Mouse (Mus musculus) left cerebral cortex, adult 2 months (tissue): ENCODE results near the gene Mab21l3. TPM values are rescaled to one million over a fixed set of nuclear protein-coding genes. Genes with fewer than 3 reads are reported as not detected.

ENCODE experiments used
- DNase-seq, 2 experiments: peaks; one replicate each; pipeline ENCODE4 v3.0.0; 2021 to 2022; ENCODE audit warnings: low spot score in 2 of 2, mixed read lengths in 1 of 2; ENCODE audit errors: extremely low spot score in 1 of 2
- H3K27ac ChIP-seq: fragments of 200-600 bp; 2 replicates; pipeline ENCODE4 v1.8.1; 2022
- H3K4me3 ChIP-seq: fragments of 200-600 bp; 2 replicates; pipeline ENCODE4 v1.8.1; 2022
- CTCF ChIP-seq: fragments of 200-600 bp; IDR thresholded peaks from 2 replicates; pipeline ENCODE4 v1.8.1; 2022; ENCODE audit warnings: antibody characterized with exemption, mild to moderate bottlenecking, moderate library complexity
- intact Hi-C: fragments of 180-260 bp; cut with DNase I; formaldehyde crosslinking; loops from one replicate; pipeline ENCODE4 v1.15.1; 2025
- total RNA-seq, 2 experiments: library from RNA; stranded (reverse); gene quantifications; 2 replicates each; pipeline ENCODE4 v1.2.3; 2021

Mab21l3 gene
- total RNA-seq, 2 experiments from 2014 or later, result 0.12 to 0.32 TPM

- H3K4me3 ChIP-seq, result no peak overlapping the region
- no peak for DNase-seq
- no peak overlapping the region for H3K27ac ChIP-seq
- TF ChIP-seq CTCF, result no peak
- intact Hi-C loops, result no loop called here
Measured at GRCm38 (mm10) chr3:101875258-101875920, 26.6 kb upstream of the Mab21l3 start.

- intact Hi-C loops, result no loop called here
- no peak overlapping the region for H3K27ac ChIP-seq
- peak in 1 of 2 experiments; percentile 22 for DNase-seq
- H3K4me3 ChIP-seq, result no peak overlapping the region
- TF ChIP-seq CTCF, result no peak
Measured at GRCm38 (mm10) chr3:101873061-101873675, 24.4 kb upstream of the Mab21l3 start.

- intact Hi-C loops, result no loop called here
- Histone ChIP-seq H3K4me3 (no peak overlapping the region), H3K27ac (no peak overlapping the region)
- TF ChIP-seq CTCF, result no peak
- DNase-seq, result no peak
Measured at GRCm38 (mm10) chr3:101871951-101872350, 23.2 kb upstream of the Mab21l3 start.

- DNase-seq, result peak; percentile 19 to 60
Measured at GRCm38 (mm10) chr3:101867001-101867421, 18.3 kb upstream of the Mab21l3 start.

GRCm38 (mm10) chr3:101861856-101862255, 13.1 kb upstream of the Mab21l3 start:
- intact Hi-C loops, result no loop called here
- no peak for DNase-seq

More at GRCm38 (mm10) chr3:101867001-101867421, 18.3 kb upstream of the Mab21l3 start:
- intact Hi-C loops, result no loop called here
- no peak overlapping the region for H3K4me3 ChIP-seq
- no peak overlapping the region for H3K27ac ChIP-seq
- no peak for TF ChIP-seq CTCF

GRCm38 (mm10) chr3:101860151-101860550, 11.4 kb upstream of the Mab21l3 start:
- TF ChIP-seq CTCF, result no peak
- peak overlapping the region; percentile 65 for H3K27ac ChIP-seq
- intact Hi-C loops, result no loop called here
- DNase-seq, result peak; percentile 23 to 51
- no peak overlapping the region for H3K4me3 ChIP-seq

More at GRCm38 (mm10) chr3:101861856-101862255, 13.1 kb upstream of the Mab21l3 start:
- Histone ChIP-seq H3K27ac (no peak overlapping the region), H3K4me3 (no peak overlapping the region)
- TF ChIP-seq CTCF, result no peak

- Histone ChIP-seq H3K4me3 (no peak overlapping the region), H3K27ac (peak overlapping the region; percentile 24; the same call in 1 of the 2 replicates)
- intact Hi-C loops, result no loop called here
- no peak for DNase-seq
- no peak for TF ChIP-seq CTCF
Measured at GRCm38 (mm10) chr3:101859740-101860139, 11.0 kb upstream of the Mab21l3 start.

- Histone ChIP-seq H3K27ac (no peak overlapping the region), H3K4me3 (no peak overlapping the region)
- intact Hi-C loops, result no loop called here
- no peak for TF ChIP-seq CTCF
- DNase-seq, result no peak
Measured at GRCm38 (mm10) chr3:101854075-101854474, 5.3 kb upstream of the Mab21l3 start.

GRCm38 (mm10) chr3:101851363-101851762, 2.6 kb upstream of the Mab21l3 start:
- no peak overlapping the region for H3K4me3 ChIP-seq
- DNase-seq, result no peak
- no peak for TF ChIP-seq CTCF
- intact Hi-C loops, result no loop called here
- H3K27ac ChIP-seq, result no peak overlapping the region

- Histone ChIP-seq H3K27ac (no peak overlapping the region), H3K4me3 (no peak overlapping the region)
- TF ChIP-seq CTCF, result no peak
- DNase-seq, result no peak
- intact Hi-C loops, result no loop called here
Measured at GRCm38 (mm10) chr3:101846096-101846495, 2.7 kb downstream of the Mab21l3 start.

GRCm38 (mm10) chr3:101842372-101843094, 6.2 kb downstream of the Mab21l3 start:
- Histone ChIP-seq H3K4me3 (no peak overlapping the region), H3K27ac (no peak overlapping the region)
- no peak for DNase-seq
- intact Hi-C loops, result no loop called here
- TF ChIP-seq CTCF, result no peak

- Histone ChIP-seq H3K4me3 (no peak overlapping the region), H3K27ac (no peak overlapping the region)
- intact Hi-C loops, result no loop called here
- no peak for DNase-seq
- TF ChIP-seq CTCF, result peak; percentile 21
Measured at GRCm38 (mm10) chr3:101839327-101839726, 9.4 kb downstream of the Mab21l3 start.
